8 mouse cellular contexts compared by ENCODE assay signal in genomic region chr13:21996840-21997185, GRCm38 (mm10). TPM values are rescaled to one million over a fixed set of nuclear protein-coding genes. Genes with fewer than 3 reads are reported as not detected.
A peak's percentile ranks its signal among the peaks of the same experiment; 100 is the strongest.
DNase-seq lines count a peak whose midpoint lies in the region; ATAC-seq and TF ChIP-seq lines count a peak whose summit lies in the region.
"Had no signal": no experiment of that assay in that cellular context is flagged by ENCODE, and none has a peak within 500 bp of the region (broad histone marks: within the 10 kb centered on the region; RNA-seq: fewer than 3 reads in every experiment).

No protein-coding gene starts in this region.

- H3K9me3 ChIP-seq in megakaryocyte, embryonic 14.5 days, result peaks cover under 1% of the 10 kb centered on the region
- no peaks in the 10 kb centered on the region for H3K9me3 ChIP-seq in forebrain, embryonic 12.5 days
- no peaks in the 10 kb centered on the region for H3K9me3 ChIP-seq in limb, embryonic 14.5 days (ENCODE audit: control insufficient read depth, low read length)
- H3K9me3 ChIP-seq in stomach, embryonic 16.5 days (replicated peaks; ENCODE audit: control insufficient read depth, low read length), result no peaks in the 10 kb centered on the region

- peaks cover 48% of the 10 kb centered on the region for H3K27me3 ChIP-seq in megakaryocyte, embryonic 14.5 days (replicated peaks)
- peaks cover 79% of the 10 kb centered on the region for H3K27me3 ChIP-seq in forebrain, embryonic 12.5 days
- peaks cover 76% of the 10 kb centered on the region for H3K27me3 ChIP-seq in limb, embryonic 14.5 days (ENCODE audit: control insufficient read depth, insufficient read depth, low read length)
- H3K27me3 ChIP-seq in stomach, embryonic 16.5 days (ENCODE audit: control insufficient read depth, insufficient read depth, low read length), result peaks cover 75% of the 10 kb centered on the region

- ATAC-seq in megakaryocyte, adult 5-6 weeks (ENCODE audit: poor library complexity, severe bottlenecking), result no peak
- peak; percentile 14; the same call in 1 of the 2 replicates for ATAC-seq in forebrain, embryonic 12.5 days (ENCODE audit: low FRiP score)
- ATAC-seq in limb, embryonic 14.5 days (ENCODE audit: low FRiP score, low read depth), result no peak
- no peak for ATAC-seq in stomach, embryonic 16.5 days (ENCODE audit: insufficient read depth, low FRiP score)

- H3K36me3 ChIP-seq in megakaryocyte, embryonic 14.5 days (replicated peaks; ENCODE audit: low read length), result no peaks in the 10 kb centered on the region
- H3K36me3 ChIP-seq in forebrain, embryonic 12.5 days (replicated peaks), result no peaks in the 10 kb centered on the region
- H3K36me3 ChIP-seq in limb, embryonic 14.5 days (ENCODE audit: control insufficient read depth, insufficient read depth, low read length), result no peaks in the 10 kb centered on the region
- H3K36me3 ChIP-seq in stomach, embryonic 16.5 days (ENCODE audit: control insufficient read depth, insufficient read depth, low read length), result no peaks in the 10 kb centered on the region

- peak overlapping the region; percentile 92 for H3K4me3 ChIP-seq in megakaryocyte, embryonic 14.5 days (replicated peaks)
- peak overlapping the region; percentile 29 for H3K4me3 ChIP-seq in forebrain, embryonic 12.5 days (replicated peaks)
- H3K4me3 ChIP-seq in limb, embryonic 14.5 days (replicated peaks; ENCODE audit: low read length), result peak overlapping the region; percentile 13; the same call in 1 of the 2 replicates
- H3K4me3 ChIP-seq in stomach, embryonic 16.5 days (replicated peaks; ENCODE audit: low read length), result peak overlapping the region; percentile 30

- H3K27ac ChIP-seq in forebrain, embryonic 12.5 days, result no peak overlapping the region
- H3K27ac ChIP-seq in limb, embryonic 14.5 days (replicated peaks; ENCODE audit: low read depth, low read length), result no peak overlapping the region
- H3K27ac ChIP-seq in stomach, embryonic 16.5 days (ENCODE audit: low read length), result no peak overlapping the region

- TF ChIP-seq POLR2A in limb, embryonic 14.5 days (IDR thresholded peaks at IDR 0.05; ENCODE audit: borderline replicate concordance, extremely low read depth, insufficient read depth, insufficient read length), result no peak

- under 1% methylated on average over 13 of the region's 13 CpGs for WGBS in forebrain, embryonic 12.5 days
- WGBS in limb, embryonic 14.5 days, result 3% methylated on average over 13 of the region's 13 CpGs
- 3% methylated on average over 13 of the region's 13 CpGs for WGBS in stomach, embryonic 16.5 days

- H3K9ac ChIP-seq in forebrain, embryonic 12.5 days, result no peak overlapping the region
- H3K9ac ChIP-seq in limb, embryonic 14.5 days (ENCODE audit: low read depth, low read length, severe bottlenecking), result no peak overlapping the region
- H3K9ac ChIP-seq in stomach, embryonic 16.5 days (ENCODE audit: low read length), result no peak overlapping the region

- peak overlapping the region; percentile 56 for H3K4me2 ChIP-seq in forebrain, embryonic 12.5 days
- peak overlapping the region; percentile 19 for H3K4me2 ChIP-seq in limb, embryonic 14.5 days (replicated peaks; ENCODE audit: low read depth, low read length, severe bottlenecking)
- H3K4me2 ChIP-seq in stomach, embryonic 16.5 days (ENCODE audit: low read depth, low read length), result peak overlapping the region; percentile 70

- H3K4me1 ChIP-seq in megakaryocyte, embryonic 14.5 days, result peaks cover 50% of the 10 kb centered on the region
- H3K4me1 ChIP-seq in forebrain, embryonic 12.5 days, result peaks cover 22% of the 10 kb centered on the region
- H3K4me1 ChIP-seq in limb, embryonic 14.5 days (ENCODE audit: control insufficient read depth, insufficient read depth, low read length), result peaks cover 4% of the 10 kb centered on the region; the same call in 1 of the 2 replicates
- peaks cover 12% of the 10 kb centered on the region; the same call in 1 of the 2 replicates for H3K4me1 ChIP-seq in stomach, embryonic 16.5 days (ENCODE audit: control insufficient read depth, insufficient read depth, low read length)

- DNase-seq in limb, embryonic 14.5 days (ENCODE audit: low spot score), result no peak
- DNase-seq in adrenal gland, postnatal 4 days (ENCODE audit: low spot score in 2 of 2), result no peak
- no peak for DNase-seq in cerebellum, adult 11 months

RNA-seq across cellular contexts. Expression of gene Prss16, which starts 12.7 kb away (rescaled TPM):
- polyA plus RNA-seq in megakaryocyte, embryonic 14.5 days (2012; ENCODE audit: insufficient read depth, low replicate concordance), result 0.81 TPM in 1 of 2 replicates, not detected in the other
- total RNA-seq in megakaryocyte, adult 5-6 weeks (2015), result 3.7 and 4.3 TPM in 2 replicates
- 2.8 and 5.2 TPM in 2 replicates for total RNA-seq in megakaryocyte, adult 5-6 weeks (2017)
- polyA plus RNA-seq in forebrain, embryonic 12.5 days (2016; fragmentation: Nextera tagmentation; extraction: Ambion mirVana), result 0.28 TPM in 1 of 2 replicates, not detected in the other
- polyA plus RNA-seq in limb, embryonic 14.5 days (2012; rRNA removed), result 1.1 and 1.6 TPM in 2 replicates
- polyA plus RNA-seq in limb, embryonic 14.5 days (2014; fragmentation: Nextera tagmentation; extraction: Ambion mirVana), result 0.51 and 0.57 TPM in 2 replicates
- 0.92 and 1.1 TPM in 2 replicates for polyA plus RNA-seq in stomach, embryonic 16.5 days (2015; fragmentation: Nextera tagmentation; extraction: Ambion mirVana)
- not detected for total RNA-seq in adrenal gland, postnatal 4 days (2021)

RNA-seq across cellular contexts. Expression of gene Pom121l2, which starts 15.8 kb away (rescaled TPM):
- not detected in 2 replicates for polyA plus RNA-seq in megakaryocyte, embryonic 14.5 days (2012; ENCODE audit: insufficient read depth, low replicate concordance)
- total RNA-seq in megakaryocyte, adult 5-6 weeks (2015), result not detected in 2 replicates
- not detected in 2 replicates for total RNA-seq in megakaryocyte, adult 5-6 weeks (2017)
- polyA plus RNA-seq in forebrain, embryonic 12.5 days (2016; fragmentation: Nextera tagmentation; extraction: Ambion mirVana), result 0.13 TPM in 1 of 2 replicates, not detected in the other
- polyA plus RNA-seq in limb, embryonic 14.5 days (2012; rRNA removed), result 0.09 and 0.17 TPM in 2 replicates
- 0.11 and 0.18 TPM in 2 replicates for polyA plus RNA-seq in limb, embryonic 14.5 days (2014; fragmentation: Nextera tagmentation; extraction: Ambion mirVana)
- 0.09 TPM in 1 of 2 replicates, not detected in the other for polyA plus RNA-seq in stomach, embryonic 16.5 days (2015; fragmentation: Nextera tagmentation; extraction: Ambion mirVana)
- total RNA-seq in adrenal gland, postnatal 4 days (2021), result not detected
- polyA plus RNA-seq: large intestine, adult 2 months had no signal

RNA-seq across cellular contexts. Expression of gene Hist1h2ah, which starts 38.6 kb away (rescaled TPM):
- polyA plus RNA-seq in megakaryocyte, embryonic 14.5 days (2012; ENCODE audit: insufficient read depth, low replicate concordance), result 89.8 and 975 TPM in 2 replicates
- 0.91 and 1.1 TPM in 2 replicates for total RNA-seq in megakaryocyte, adult 5-6 weeks (2015)
- total RNA-seq in megakaryocyte, adult 5-6 weeks (2017), result 48.2 and 145 TPM in 2 replicates
- polyA plus RNA-seq in forebrain, embryonic 12.5 days (2016; fragmentation: Nextera tagmentation; extraction: Ambion mirVana), result 7.0 and 22.0 TPM in 2 replicates
- polyA plus RNA-seq in limb, embryonic 14.5 days (2012; rRNA removed), result 5.5 and 14.9 TPM in 2 replicates
- 6.5 and 22.1 TPM in 2 replicates for polyA plus RNA-seq in limb, embryonic 14.5 days (2014; fragmentation: Nextera tagmentation; extraction: Ambion mirVana)
- polyA plus RNA-seq in stomach, embryonic 16.5 days (2015; fragmentation: Nextera tagmentation; extraction: Ambion mirVana), result 10.9 TPM in 1 of 2 replicates, not detected in the other
- 100 to 1,000 TPM; 349 to 449 TPM for total RNA-seq in adrenal gland, postnatal 4 days (2021)

RNA-seq across cellular contexts. Expression of gene Hist1h2bk, which starts 38.9 kb away (rescaled TPM):
- 7.0 TPM in 1 of 2 replicates, not detected in the other for polyA plus RNA-seq in megakaryocyte, embryonic 14.5 days (2012; ENCODE audit: insufficient read depth, low replicate concordance)
- 78.9 and 108 TPM in 2 replicates for total RNA-seq in megakaryocyte, adult 5-6 weeks (2015)
- total RNA-seq in megakaryocyte, adult 5-6 weeks (2017), result 1,539 and 1,747 TPM in 2 replicates
- polyA plus RNA-seq in forebrain, embryonic 12.5 days (2016; fragmentation: Nextera tagmentation; extraction: Ambion mirVana), result 10.0 and 10.5 TPM in 2 replicates
- polyA plus RNA-seq in limb, embryonic 14.5 days (2012; rRNA removed), result 24.6 and 30.5 TPM in 2 replicates
- polyA plus RNA-seq in limb, embryonic 14.5 days (2014; fragmentation: Nextera tagmentation; extraction: Ambion mirVana), result 6.9 and 7.1 TPM in 2 replicates
- 2.6 and 4.0 TPM in 2 replicates for polyA plus RNA-seq in stomach, embryonic 16.5 days (2015; fragmentation: Nextera tagmentation; extraction: Ambion mirVana)
- total RNA-seq in adrenal gland, postnatal 4 days (2021), result 100 to 1,000 TPM; 500 to 615 TPM

RNA-seq across cellular contexts. Expression of gene Hist1h4i, which starts 44.3 kb away (rescaled TPM):
- polyA plus RNA-seq in megakaryocyte, embryonic 14.5 days (2012; ENCODE audit: insufficient read depth, low replicate concordance), result 304 and 570 TPM in 2 replicates
- total RNA-seq in megakaryocyte, adult 5-6 weeks (2015), result 34.9 and 43.5 TPM in 2 replicates
- total RNA-seq in megakaryocyte, adult 5-6 weeks (2017), result 115 and 127 TPM in 2 replicates
- polyA plus RNA-seq in forebrain, embryonic 12.5 days (2016; fragmentation: Nextera tagmentation; extraction: Ambion mirVana), result 44.5 and 46.9 TPM in 2 replicates
- 31.0 and 39.5 TPM in 2 replicates for polyA plus RNA-seq in limb, embryonic 14.5 days (2012; rRNA removed)
- polyA plus RNA-seq in limb, embryonic 14.5 days (2014; fragmentation: Nextera tagmentation; extraction: Ambion mirVana), result 14.0 and 14.7 TPM in 2 replicates
- 13.4 and 15.5 TPM in 2 replicates for polyA plus RNA-seq in stomach, embryonic 16.5 days (2015; fragmentation: Nextera tagmentation; extraction: Ambion mirVana)
- 100 to 1,000 TPM; 221 to 240 TPM for total RNA-seq in adrenal gland, postnatal 4 days (2021)

Comparison
In these comparisons a context has a peak if more than half of its experiments do, and no peak if none do; other contexts are left out.
1. H3K4me3 ChIP-seq: peak in every context shown above with its lines; median percentile 92 in megakaryocyte, embryonic 14.5 days; 30 in stomach, embryonic 16.5 days; 29 in forebrain, embryonic 12.5 days; 13 in limb, embryonic 14.5 days.
2. H3K4me2 ChIP-seq: peak in every context shown above with its lines; median percentile 70 in stomach, embryonic 16.5 days; 56 in forebrain, embryonic 12.5 days; 19 in limb, embryonic 14.5 days.